In genomic region chr5:138956427-138956833, GRCm38 (mm10) we compare ENCODE assay signal across 11 mouse cellular contexts. TPM values are rescaled to one million over a fixed set of nuclear protein-coding genes. Genes with fewer than 3 reads are reported as not detected.
DNase-seq lines count a peak whose midpoint lies in the region; ATAC-seq lines count a peak whose summit lies in the region.
"Had no signal": no experiment of that assay in that cellular context is flagged by ENCODE, and none has a peak within 500 bp of the region (broad histone marks: within the 10 kb centered on the region; RNA-seq: fewer than 3 reads in every experiment).

No protein-coding gene starts in this region.

- H3K4me1 ChIP-seq in embryonic facial prominence, embryonic 11.5 days (ENCODE audit: control insufficient read depth, insufficient read depth, low read length), result no peaks in the 10 kb centered on the region
- H3K4me1 ChIP-seq in embryonic facial prominence, embryonic 10.5 days, result peaks cover 36% of the 10 kb centered on the region
- H3K4me1 ChIP-seq in lung, embryonic 16.5 days (replicated peaks; ENCODE audit: control insufficient read depth, insufficient read depth, low read length), result peaks cover 20% of the 10 kb centered on the region
- peaks cover 16% of the 10 kb centered on the region; the same call in 1 of the 2 replicates for H3K4me1 ChIP-seq in intestine, embryonic 15.5 days (replicated peaks)

- no peak overlapping the region for H3K4me3 ChIP-seq in embryonic facial prominence, embryonic 11.5 days (ENCODE audit: low read depth, low read length)
- H3K4me3 ChIP-seq in embryonic facial prominence, embryonic 10.5 days, result no peak overlapping the region
- no peak overlapping the region for H3K4me3 ChIP-seq in lung, embryonic 16.5 days (ENCODE audit: low read length)
- no peak overlapping the region for H3K4me3 ChIP-seq in intestine, embryonic 15.5 days (replicated peaks)

- WGBS in embryonic facial prominence, embryonic 11.5 days, result 59% methylated on average over 10 of the region's 10 CpGs
- WGBS in embryonic facial prominence, embryonic 10.5 days, result 65% methylated on average over 10 of the region's 10 CpGs
- 12% methylated on average over 10 of the region's 10 CpGs for WGBS in lung, embryonic 16.5 days
- 30% methylated on average over 10 of the region's 10 CpGs for WGBS in intestine, embryonic 15.5 days

- H3K27me3 ChIP-seq in embryonic facial prominence, embryonic 11.5 days (ENCODE audit: control insufficient read depth, insufficient read depth, low read length), result no peaks in the 10 kb centered on the region; the same call in 1 of the 2 replicates
- H3K27me3 ChIP-seq in embryonic facial prominence, embryonic 10.5 days (replicated peaks; ENCODE audit: low read depth, poor library complexity, severe bottlenecking), result no peaks in the 10 kb centered on the region
- H3K27me3 ChIP-seq in lung, embryonic 16.5 days (ENCODE audit: control insufficient read depth, insufficient read depth, low read depth, low read length), result no peaks in the 10 kb centered on the region; the same call in 1 of the 2 replicates
- no peaks in the 10 kb centered on the region for H3K27me3 ChIP-seq in intestine, embryonic 15.5 days (replicated peaks)

- no peaks in the 10 kb centered on the region for H3K36me3 ChIP-seq in embryonic facial prominence, embryonic 11.5 days (replicated peaks; ENCODE audit: control insufficient read depth, insufficient read depth, low read depth, low read length)
- H3K36me3 ChIP-seq in embryonic facial prominence, embryonic 10.5 days (replicated peaks), result no peaks in the 10 kb centered on the region
- no peaks in the 10 kb centered on the region for H3K36me3 ChIP-seq in lung, embryonic 16.5 days (ENCODE audit: control insufficient read depth, insufficient read depth, low read length)
- no peaks in the 10 kb centered on the region for H3K36me3 ChIP-seq in intestine, embryonic 15.5 days

- H3K9ac ChIP-seq in embryonic facial prominence, embryonic 11.5 days (replicated peaks; ENCODE audit: low read length), result no peak overlapping the region
- no peak overlapping the region for H3K9ac ChIP-seq in lung, embryonic 16.5 days (ENCODE audit: low read length)
- no peak overlapping the region for H3K9ac ChIP-seq in intestine, embryonic 15.5 days

- no peak overlapping the region for H3K4me2 ChIP-seq in embryonic facial prominence, embryonic 11.5 days (ENCODE audit: low read depth, low read length)
- H3K4me2 ChIP-seq in lung, embryonic 16.5 days (ENCODE audit: low read depth, low read length), result no peak overlapping the region
- no peak overlapping the region for H3K4me2 ChIP-seq in intestine, embryonic 15.5 days (replicated peaks)

- no peak overlapping the region for H3K27ac ChIP-seq in embryonic facial prominence, embryonic 11.5 days (replicated peaks; ENCODE audit: low read depth, low read length)
- no peak overlapping the region for H3K27ac ChIP-seq in embryonic facial prominence, embryonic 10.5 days (replicated peaks)
- H3K27ac ChIP-seq in lung, embryonic 16.5 days (ENCODE audit: low read length), result no peak overlapping the region
- H3K27ac ChIP-seq in intestine, embryonic 15.5 days, result 0 out of 2 replicates have a peak overlapping the region, but pooled peaks have one; percentile 7

- no peak for DNase-seq in embryonic facial prominence, embryonic 11.5 days (ENCODE audit: low spot score)
- no peak for DNase-seq in embryonic facial prominence, embryonic 10.5 days (ENCODE audit: low spot score)
- no peak for DNase-seq in lung, adult 18-20 months
- DNase-seq in neural tube, embryonic 10.5 days (ENCODE audit: extremely low spot score, low spot score), result peak; percentile 22
- DNase-seq in spleen, postnatal 36 days (ENCODE audit: low spot score in 2 of 2), result no peak
- DNase-seq in thymus, postnatal 36 days, result no peak
- DNase-seq: gastrocnemius, postnatal 36 days; liver had no signal

- no peaks in the 10 kb centered on the region for H3K9me3 ChIP-seq in embryonic facial prominence, embryonic 11.5 days (replicated peaks; ENCODE audit: control insufficient read depth, low read length)
- H3K9me3 ChIP-seq in embryonic facial prominence, embryonic 10.5 days, result no peaks in the 10 kb centered on the region
- no peaks in the 10 kb centered on the region for H3K9me3 ChIP-seq in lung, embryonic 16.5 days (ENCODE audit: control insufficient read depth, low read length)
- H3K9me3 ChIP-seq in intestine, embryonic 15.5 days, result no peaks in the 10 kb centered on the region

- ATAC-seq in embryonic facial prominence, embryonic 11.5 days (replicated peaks; ENCODE audit: insufficient number of reproducible peaks, low FRiP score, low TSS enrichment, low read depth), result 0 out of 2 replicates have a peak, but pooled peaks have one; percentile 36
- peak; percentile 41 for ATAC-seq in lung, embryonic 16.5 days (ENCODE audit: low read depth)
- peak; percentile 59 for ATAC-seq in intestine, embryonic 15.5 days
- ATAC-seq: inflammation-experienced regulatory T-cells, adult 6 months had no signal

RNA-seq across cellular contexts. Expression of gene Pdgfa, which starts 40.7 kb away (rescaled TPM):
- polyA plus RNA-seq in embryonic facial prominence, embryonic 11.5 days (2014; fragmentation: Nextera tagmentation; extraction: Ambion mirVana), result 34.5 and 39.3 TPM in 2 replicates
- polyA plus RNA-seq in embryonic facial prominence, embryonic 10.5 days (2016; fragmentation: Nextera tagmentation; extraction: Ambion mirVana), result 30.8 and 33.5 TPM in 2 replicates
- 56.7 and 58.2 TPM in 2 replicates for polyA plus RNA-seq in lung, embryonic 16.5 days (2015; fragmentation: Nextera tagmentation; extraction: Ambion mirVana)
- polyA plus RNA-seq in intestine, embryonic 15.5 days (2015; fragmentation: Nextera tagmentation; extraction: Ambion mirVana), result 48.5 and 48.8 TPM in 2 replicates
